Mouse (Mus musculus): ENCODE measurements around the gene Aldh1b1. TPM values are rescaled to one million over a fixed set of nuclear protein-coding genes. Genes with fewer than 3 reads are reported as not detected.

Gene Aldh1b1
- total RNA-seq, 2 experiments from 2014 or later: 0.50 to 0.64 TPM

- DNase-seq (ENCODE audit: low spot score): no peak
These were observed 26.1 kb downstream of the Aldh1b1 start for GRCm38 (mm10) chr4:45824761-45825556.

DNA sequence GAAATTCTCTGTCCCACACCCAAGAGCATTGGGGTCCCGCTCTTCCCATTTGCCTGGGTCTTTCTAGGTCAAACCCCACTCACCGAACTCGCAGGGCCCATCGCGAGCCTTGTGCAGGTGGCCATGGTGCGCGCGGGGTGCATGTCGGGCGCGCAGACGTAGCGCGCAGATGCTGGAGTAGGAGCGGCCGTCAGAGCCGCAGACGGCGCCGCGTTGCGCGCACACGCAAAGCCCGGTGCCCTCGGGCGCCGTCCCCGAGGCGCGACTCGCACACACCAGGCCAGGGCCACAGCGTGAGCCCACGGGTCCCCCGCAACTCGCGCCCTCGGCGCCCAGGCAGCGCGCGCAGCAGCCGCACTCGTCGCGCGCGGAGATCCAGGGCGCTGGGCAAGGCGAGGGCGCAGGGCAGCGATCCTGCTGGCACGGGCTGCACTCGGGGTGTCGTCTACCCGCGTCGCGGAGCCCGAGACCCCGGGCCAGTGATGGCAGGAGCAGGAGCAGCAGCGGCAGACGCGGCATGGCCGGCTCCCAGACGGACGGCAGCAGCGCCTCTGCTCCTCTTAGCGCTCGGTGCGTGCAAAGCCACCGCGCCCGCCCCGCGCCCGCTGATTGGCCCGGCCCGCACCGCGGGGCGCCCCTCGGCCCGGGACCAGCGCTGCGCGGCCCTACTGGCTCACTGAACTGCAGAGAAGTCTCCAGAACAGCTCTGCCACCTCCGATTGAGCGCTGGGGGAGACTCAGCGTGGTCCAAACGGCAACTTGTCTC is 27.6 kb downstream of the Aldh1b1 start, which contains the start of gene Igfbpl1:
TSS of gene Igfbpl1 (minus strand) at position 649 of the 766 bp plus-strand sequence.
- DNase-seq (ENCODE audit: low spot score): no peak

DNA sequence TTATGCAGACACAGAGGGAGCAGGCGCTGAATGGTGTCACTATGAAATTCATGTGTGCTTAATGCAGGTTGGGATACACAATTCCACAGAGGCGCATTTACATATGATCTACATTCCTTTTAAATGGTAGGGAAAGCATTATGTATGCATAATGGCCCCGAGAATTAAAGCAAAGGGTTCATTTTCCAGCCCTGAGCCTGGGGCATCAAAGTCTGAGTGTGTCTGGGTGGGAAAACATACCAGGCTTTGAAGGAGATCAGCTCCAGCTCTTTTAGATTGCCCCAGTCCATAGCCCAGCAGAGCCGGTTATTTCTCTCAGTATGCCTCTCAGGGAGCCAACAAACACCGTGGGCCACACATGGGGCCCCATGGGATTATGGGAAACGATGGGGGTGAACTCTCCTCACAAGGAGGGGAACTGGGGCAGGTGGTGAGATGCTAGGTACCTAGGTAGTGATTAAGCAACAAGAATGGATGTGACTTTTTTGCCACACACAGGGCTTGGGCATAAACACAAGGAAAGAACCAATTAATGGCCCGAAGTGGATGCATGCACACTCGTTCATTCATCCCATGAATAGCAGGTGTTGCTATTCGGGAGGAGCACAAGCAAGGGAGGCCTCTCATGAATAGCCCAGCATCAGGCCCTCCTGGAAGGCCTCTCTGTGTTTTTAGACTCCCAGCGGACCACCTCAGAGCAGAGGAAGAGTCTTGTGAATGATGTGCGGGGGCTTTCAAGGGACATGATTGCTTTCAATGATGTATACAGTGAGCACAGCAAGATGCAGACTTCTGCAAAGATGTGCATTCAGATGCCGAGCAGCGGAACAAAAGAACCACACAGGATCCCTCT is 31.3 kb downstream of the Aldh1b1 start:
- no peak for DNase-seq (ENCODE audit: low spot score)

DNA sequence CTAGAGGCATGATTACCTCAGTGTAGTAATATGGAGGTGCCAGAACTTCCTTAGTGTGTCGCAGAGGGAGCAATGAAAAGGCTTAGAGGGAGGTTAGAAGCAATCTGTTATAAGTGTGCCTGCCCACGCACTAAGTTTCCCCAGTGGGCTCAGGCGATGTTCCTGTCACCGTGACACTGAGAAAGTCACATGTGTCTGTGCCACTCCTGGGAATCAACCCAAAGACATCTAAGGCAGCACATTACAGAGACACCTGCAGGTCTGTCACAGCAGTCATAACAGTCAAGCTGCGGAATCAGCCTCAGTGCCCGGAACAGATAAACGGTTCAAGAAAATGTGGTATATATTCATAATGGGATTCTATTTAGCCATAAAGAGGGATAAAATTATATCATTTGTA is 33.2 kb downstream of the Aldh1b1 start:
- DNase-seq (ENCODE audit: low spot score): no peak

DNA sequence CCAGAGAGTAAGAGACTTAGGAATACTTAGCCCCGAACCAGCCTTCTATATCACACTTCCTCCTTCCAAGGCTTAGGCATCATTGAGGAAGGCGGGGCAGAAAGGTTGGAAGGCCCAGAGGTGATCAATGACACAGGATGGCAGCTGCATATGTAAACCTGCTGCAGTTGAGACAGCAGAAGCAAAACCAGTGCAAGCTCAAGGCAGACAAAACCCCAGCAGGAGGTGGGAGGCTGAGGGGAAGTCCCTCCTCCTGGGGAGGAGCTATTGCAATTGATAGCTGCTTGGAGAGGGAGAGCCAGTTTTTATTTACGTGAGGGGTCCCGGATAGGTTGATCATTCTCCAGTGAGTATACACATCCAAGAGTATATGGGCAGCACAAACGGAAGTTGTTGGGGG is 34.6 kb downstream of the Aldh1b1 start:
- DNase-seq (ENCODE audit: low spot score): no peak

- no peak for DNase-seq (ENCODE audit: low spot score)
These were observed 45.5 kb downstream of the Aldh1b1 start for GRCm38 (mm10) chr4:45844355-45844754.

DNA sequence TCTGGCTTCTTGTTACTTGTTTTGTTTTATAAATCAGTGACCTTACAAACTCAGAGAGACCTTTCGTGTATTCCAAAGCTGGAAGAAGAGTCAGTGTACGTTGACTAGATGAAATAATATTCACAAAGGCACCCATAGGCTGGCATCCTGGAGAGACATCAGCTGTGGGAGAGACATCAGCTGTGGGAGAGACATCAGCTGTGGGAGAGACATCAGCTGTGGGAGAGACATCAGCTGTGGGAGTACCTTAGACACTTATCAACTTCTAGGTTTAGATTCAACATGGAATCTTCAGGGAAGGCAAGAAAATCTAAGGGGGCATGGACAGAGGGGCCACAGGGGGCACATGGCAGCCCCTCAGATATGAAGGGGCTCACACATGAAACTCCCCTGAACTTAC is 47.4 kb downstream of the Aldh1b1 start:
- DNase-seq (ENCODE audit: low spot score): no peak

DNA sequence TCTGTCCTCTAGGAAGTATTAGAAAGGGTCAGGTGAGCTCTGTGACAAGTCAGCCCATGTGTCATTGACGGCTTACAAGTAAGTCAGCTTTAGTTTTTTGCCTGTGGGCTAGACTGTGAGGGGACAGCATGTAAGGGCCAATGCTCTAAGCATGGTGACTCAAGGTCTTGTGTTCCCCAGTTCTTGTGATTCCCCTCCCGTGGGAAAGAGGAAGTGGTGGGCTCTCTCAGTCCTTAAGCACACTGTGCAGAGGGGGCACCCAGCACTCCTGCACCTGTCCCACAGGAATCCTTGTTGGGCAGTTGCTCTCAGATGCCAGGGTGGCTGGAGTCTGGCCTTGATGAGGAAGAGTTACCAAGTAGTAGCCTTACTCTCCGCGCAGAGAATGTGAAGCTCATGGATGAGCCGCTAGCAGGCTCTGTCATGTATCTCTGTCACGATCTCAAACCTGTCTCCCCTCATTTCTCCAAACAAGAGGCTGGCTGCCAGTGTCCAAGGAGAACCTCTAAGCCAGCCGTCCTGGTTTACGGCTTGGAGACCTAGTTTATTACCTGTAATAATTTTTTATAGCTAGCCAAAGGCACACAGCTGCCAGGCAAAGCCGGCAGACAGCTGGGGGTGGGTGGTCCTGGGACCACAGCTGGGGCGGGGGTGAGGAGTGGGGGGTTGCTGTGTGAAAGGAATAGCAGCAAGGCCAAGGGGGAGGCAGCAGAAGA is 49.4 kb downstream of the Aldh1b1 start, which contains the start of gene Stra6l:
TSS of gene Stra6l (plus strand) at position 556 of the 716 bp plus-strand sequence.
- no peak for DNase-seq (ENCODE audit: low spot score)

DNA sequence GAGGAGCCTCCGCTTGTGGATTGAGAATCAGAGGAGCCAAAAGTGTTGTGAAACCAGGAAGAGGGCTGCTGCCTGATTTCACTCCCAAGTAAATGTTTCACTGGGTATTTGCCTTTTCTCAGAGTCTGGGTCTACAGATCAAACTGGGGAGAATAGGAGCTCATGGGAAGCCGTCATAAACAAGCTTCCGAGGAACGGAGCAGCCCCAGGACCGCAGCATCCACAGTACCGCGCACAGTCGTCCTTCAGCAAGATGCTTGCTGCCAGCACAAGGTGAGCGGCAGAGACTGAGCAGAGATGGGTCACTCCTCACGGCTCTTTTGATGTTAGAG is 50.0 kb downstream of the Aldh1b1 start:
- no peak for DNase-seq (ENCODE audit: low spot score)

- no peak for DNase-seq (ENCODE audit: low spot score)
These were observed 50.6 kb downstream of the Aldh1b1 start for GRCm38 (mm10) chr4:45849419-45849818.

DNA sequence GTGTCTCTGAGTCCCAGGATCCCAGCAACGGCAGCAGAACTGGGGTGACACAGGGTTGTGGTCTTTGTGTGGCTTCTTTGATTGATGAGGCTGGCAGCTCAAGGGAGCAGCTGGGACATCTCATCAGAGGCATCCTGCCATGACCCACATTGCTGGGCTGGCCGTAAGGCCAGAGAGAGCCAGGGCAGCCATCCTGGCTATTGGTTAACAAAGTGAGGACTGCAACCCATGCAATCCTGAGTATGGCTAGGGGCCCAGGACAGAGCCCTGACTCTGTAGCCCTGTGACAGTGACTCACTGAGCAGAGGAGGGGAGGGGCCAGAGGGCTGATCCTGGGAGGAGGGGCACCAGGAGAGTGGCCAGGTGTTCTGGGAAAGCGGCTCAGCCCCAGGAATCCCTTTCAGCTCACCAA is 52.8 kb downstream of the Aldh1b1 start:
- peak; percentile 81 for DNase-seq (ENCODE audit: low spot score)

DNA sequence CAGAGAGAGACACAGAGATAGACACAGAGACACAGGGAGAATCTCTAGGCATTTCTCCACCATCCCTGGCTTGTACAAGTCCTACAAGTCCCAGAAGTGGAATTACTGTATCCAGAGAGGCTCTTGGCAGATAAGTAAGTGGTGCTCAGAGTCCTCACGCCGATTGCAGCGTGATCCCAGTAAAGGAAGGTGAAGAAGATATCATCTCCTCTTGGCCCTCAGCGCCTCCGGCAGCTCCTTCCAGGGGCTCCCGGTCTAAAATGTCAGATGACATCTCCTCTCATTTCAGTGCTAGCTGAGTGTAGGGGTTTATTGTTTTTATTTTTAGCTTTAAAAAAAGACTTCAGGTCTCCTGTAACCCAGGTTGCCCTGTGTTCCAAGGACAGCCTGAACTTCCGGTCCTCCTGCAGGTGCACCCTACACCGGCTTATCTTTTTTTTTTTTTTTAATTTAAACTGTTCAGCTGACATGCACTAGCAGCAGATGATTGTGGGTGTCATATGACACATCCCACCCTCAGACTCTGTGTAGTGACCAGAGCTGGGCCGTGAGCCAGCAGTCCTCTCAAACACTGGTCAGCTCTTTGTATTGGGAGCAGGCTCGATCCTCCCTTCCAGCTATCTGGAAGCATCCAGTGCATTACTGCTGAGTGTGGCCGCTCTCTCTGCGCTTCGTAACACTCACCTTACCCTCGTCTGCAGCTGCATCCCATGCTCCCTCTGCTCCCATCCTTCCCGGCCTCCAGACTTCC is 54.8 kb downstream of the Aldh1b1 start:
- DNase-seq (ENCODE audit: low spot score): peak; percentile 54

Other genes with a start within 250 kb of the Aldh1b1 start
- gene Igfbpl1, start 27.9 kb downstream of the Aldh1b1 start, total RNA-seq (2021): not detected
- gene Stra6l, start 49.6 kb downstream of the Aldh1b1 start, total RNA-seq (2021): not detected
- gene Ccdc180, start 91.3 kb downstream of the Aldh1b1 start, total RNA-seq (2021): not detected
- 1 to 10 TPM; 7.3 to 9.7 TPM for gene Tdrd7, start 166.3 kb downstream of the Aldh1b1 start, total RNA-seq (2021)
- 100 to 1,000 TPM; 163 to 194 TPM for gene Tmod1, start 239.9 kb downstream of the Aldh1b1 start, total RNA-seq (2021)

Measured in gastrocnemius, adult 18-20 months (tissue).